Mouse (Mus musculus): Measurements from ENCODE around the gene Zfp965. TPM values are rescaled to one million over a fixed set of nuclear protein-coding genes. Genes with fewer than 3 reads are reported as not detected.

The Zfp965 gene
- polyA plus RNA-seq (2012; rRNA removed; ENCODE audit: low replicate concordance): 0.81 and 1.4 TPM in 2 replicates

DNA sequence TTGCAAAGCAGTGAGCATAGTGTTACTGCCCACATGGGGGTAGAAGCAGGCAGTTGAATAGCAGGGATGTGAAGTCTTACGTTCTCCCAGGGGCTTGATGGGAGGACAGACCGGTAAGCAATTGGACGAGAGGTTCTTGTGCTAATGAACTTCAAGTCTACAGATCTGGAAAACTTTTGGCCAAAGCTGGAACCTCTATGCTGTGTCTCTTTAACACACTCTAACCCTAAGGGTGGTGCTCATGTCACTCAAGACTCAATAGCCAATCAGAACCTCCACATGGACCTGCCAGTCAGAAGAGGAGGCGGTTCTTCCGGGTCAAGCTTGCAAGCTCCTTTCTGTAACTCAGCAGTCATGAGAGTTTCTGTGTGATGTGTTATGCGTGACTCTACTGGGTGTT, at the start of gene Zfp965:
TSS of gene Zfp965 (plus strand) at position 301 of the 400 bp plus-strand sequence.

DNA sequence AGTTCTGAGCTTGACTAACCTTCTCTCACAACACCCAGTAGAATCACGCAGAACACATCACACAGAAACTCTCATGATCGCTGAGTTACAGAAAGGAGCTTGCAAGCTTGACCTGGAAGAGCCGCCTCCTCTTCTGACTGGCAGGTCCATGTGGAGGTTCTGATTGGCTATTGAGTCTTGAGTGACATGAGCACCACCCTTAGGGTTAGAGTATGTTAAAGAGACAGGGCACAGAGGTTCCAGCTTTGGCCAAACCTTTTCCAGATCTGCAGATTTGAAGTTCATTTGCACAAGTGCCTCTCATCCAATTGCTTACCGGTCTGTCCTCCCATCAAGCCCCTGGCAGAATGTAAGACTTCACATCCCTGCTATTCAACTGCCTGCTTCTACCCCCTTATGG, 34.1 kb upstream of the Zfp965 start, which contains the start of gene Gm4724:
TSS of gene Gm4724 (minus strand) at position 101 of the 400 bp plus-strand sequence.

Other genes starting within 250 kb of the Zfp965 start
- not detected in 2 replicates for gene Gm14440, start 194.9 kb upstream of the Zfp965 start, polyA plus RNA-seq (2012; rRNA removed; ENCODE audit: low replicate concordance)
- 2.2 and 3.6 TPM in 2 replicates for gene Gm4631, start 131.8 kb upstream of the Zfp965 start, polyA plus RNA-seq (2012; rRNA removed; ENCODE audit: low replicate concordance)
- gene Zfp968, start 97.5 kb upstream of the Zfp965 start, polyA plus RNA-seq (2012; rRNA removed; ENCODE audit: low replicate concordance): 2.0 and 3.8 TPM in 2 replicates
- 10.0 and 14.3 TPM in 2 replicates for gene Gm4724, start 34.2 kb upstream of the Zfp965 start, polyA plus RNA-seq (2012; rRNA removed; ENCODE audit: low replicate concordance)
- not detected in 2 replicates for gene Gm11007, start 174.0 kb downstream of the Zfp965 start, polyA plus RNA-seq (2012; rRNA removed; ENCODE audit: low replicate concordance)
- gene Zfp969, start 233.7 kb downstream of the Zfp965 start, polyA plus RNA-seq (2012; rRNA removed; ENCODE audit: low replicate concordance): 2.8 TPM in 1 of 2 replicates, not detected in the other

All from subcutaneous adipose tissue, adult 2 months (tissue).